24 mouse cellular contexts compared by ENCODE assay signal in genomic region chrX:162976194-162976593, GRCm38 (mm10). TPM values are rescaled to one million over a fixed set of nuclear protein-coding genes. Genes with fewer than 3 reads are reported as not detected.
"Had no signal": no experiment of that assay in that cellular context is flagged by ENCODE, and none has a peak within 500 bp of the region (broad histone marks: within the 10 kb centered on the region; RNA-seq: fewer than 3 reads in every experiment).

No protein-coding gene starts in this region.

- H3K4me3 ChIP-seq: limb, embryonic 12.5 days; limb, embryonic 15.5 days; lung, embryonic 15.5 days; megakaryocyte, embryonic 14.5 days; midbrain, embryonic 10.5 days; midbrain, embryonic 13.5 days; myocyte had no signal

- H3K27ac ChIP-seq: limb, embryonic 12.5 days; limb, embryonic 15.5 days; liver, embryonic 14.5 days; lung, embryonic 15.5 days; midbrain, embryonic 10.5 days; midbrain, embryonic 13.5 days; stomach, postnatal 0 days had no signal

- H3K4me2 ChIP-seq: limb, embryonic 12.5 days; limb, embryonic 15.5 days; liver, embryonic 11.5 days; lung, embryonic 15.5 days; midbrain, embryonic 13.5 days had no signal

- H3K9ac ChIP-seq: limb, embryonic 12.5 days; limb, embryonic 15.5 days; liver, embryonic 14.5 days; lung, embryonic 15.5 days; midbrain, embryonic 13.5 days had no signal

- H3K36me3 ChIP-seq: limb, embryonic 15.5 days; lung, embryonic 15.5 days; midbrain, embryonic 10.5 days; midbrain, embryonic 13.5 days had no signal

- DNase-seq: kidney, adult 18-20 months; kidney, adult 9 months; kidney, postnatal 36 days; left cerebral cortex, postnatal 4 days; lung, adult 18-20 months; lung, postnatal 10 days; lung, postnatal 36 days; right cerebral cortex, adult 18-20 months; right cerebral cortex, postnatal 14 days; right cerebral cortex, postnatal 4 days; thymus, postnatal 36 days had no signal

- H3K27me3 ChIP-seq: limb, embryonic 15.5 days; lung, embryonic 15.5 days; megakaryocyte, embryonic 14.5 days; midbrain, embryonic 13.5 days had no signal

- ATAC-seq: midbrain, embryonic 13.5 days; midbrain, embryonic 16.5 days had no signal

- H3K9me3 ChIP-seq: limb, embryonic 12.5 days; limb, embryonic 15.5 days; lung, embryonic 15.5 days; megakaryocyte, embryonic 14.5 days; midbrain, embryonic 10.5 days; midbrain, embryonic 13.5 days had no signal

- H3K4me1 ChIP-seq: limb, embryonic 12.5 days; limb, embryonic 15.5 days; lung, embryonic 15.5 days; megakaryocyte, embryonic 14.5 days; midbrain, embryonic 10.5 days; midbrain, embryonic 13.5 days had no signal

RNA-seq across cellular contexts. Expression of gene S100g, which starts 11.8 kb away (rescaled TPM):
- polyA plus RNA-seq: limb, embryonic 12.5 days; midbrain, embryonic 10.5 days; midbrain, embryonic 13.5 days; midbrain, embryonic 16.5 days; myocyte; neural tube, embryonic 11.5 days; urinary bladder, adult 2 months had no signal
